Comparison of ENCODE assay signal across 28 mouse cellular contexts in the genomic region with DNA sequence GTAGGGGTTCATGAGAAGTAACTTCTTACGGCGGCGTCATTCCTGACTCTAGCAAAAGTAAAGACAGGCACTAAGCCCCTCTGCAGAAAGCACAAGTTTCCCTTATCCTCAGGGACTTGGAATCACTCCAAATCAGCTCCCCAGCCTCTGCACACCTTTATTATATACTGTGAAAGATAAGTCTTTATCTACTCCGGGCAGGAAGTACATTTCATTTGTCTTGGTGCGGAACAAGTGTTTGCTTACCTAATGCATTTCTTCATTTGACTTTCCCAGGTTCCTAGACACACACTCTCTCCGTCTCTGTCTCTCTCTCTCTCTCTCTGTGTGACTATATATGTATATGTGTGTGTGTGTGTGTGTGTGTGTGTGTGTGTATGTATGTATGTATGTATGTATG. TPM values are rescaled to one million over a fixed set of nuclear protein-coding genes. Genes with fewer than 3 reads are reported as not detected.
DNase-seq lines count a peak whose midpoint lies in the region; ATAC-seq lines count a peak whose summit lies in the region.
"Had no signal": no experiment of that assay in that cellular context is flagged by ENCODE, and none has a peak within 500 bp of the region (broad histone marks: within the 10 kb centered on the region; RNA-seq: fewer than 3 reads in every experiment).

No protein-coding gene starts in this region.

- H3K36me3 ChIP-seq in heart, embryonic 13.5 days, result no peaks in the 10 kb centered on the region
- H3K36me3 ChIP-seq in lung, embryonic 16.5 days (ENCODE audit: control insufficient read depth, insufficient read depth, low read length), result no peaks in the 10 kb centered on the region
- H3K36me3 ChIP-seq in intestine, embryonic 14.5 days (ENCODE audit: control insufficient read depth, insufficient read depth, low read length), result no peaks in the 10 kb centered on the region
- no peaks in the 10 kb centered on the region for H3K36me3 ChIP-seq in stomach, embryonic 15.5 days
- H3K36me3 ChIP-seq: limb, embryonic 13.5 days; liver, embryonic 15.5 days; midbrain, embryonic 13.5 days had no signal

- no peaks in the 10 kb centered on the region for H3K9me3 ChIP-seq in heart, embryonic 13.5 days
- no peaks in the 10 kb centered on the region for H3K9me3 ChIP-seq in lung, embryonic 16.5 days (ENCODE audit: control insufficient read depth, low read length)
- H3K9me3 ChIP-seq in intestine, embryonic 14.5 days (ENCODE audit: control insufficient read depth, low read length), result no peaks in the 10 kb centered on the region
- no peaks in the 10 kb centered on the region for H3K9me3 ChIP-seq in stomach, embryonic 15.5 days
- H3K9me3 ChIP-seq: limb, embryonic 13.5 days; liver, embryonic 15.5 days; midbrain, embryonic 13.5 days had no signal

- H3K27ac ChIP-seq in heart, embryonic 13.5 days (replicated peaks), result 0 out of 2 replicates have a peak overlapping the region, but pooled peaks have one; percentile 92
- H3K27ac ChIP-seq in lung, embryonic 16.5 days (ENCODE audit: low read length), result peak overlapping the region; percentile 95
- peak overlapping the region; percentile 93; the same call in 1 of the 2 replicates for H3K27ac ChIP-seq in intestine, embryonic 14.5 days (ENCODE audit: low read depth)
- H3K27ac ChIP-seq in stomach, embryonic 15.5 days, result peak overlapping the region; percentile 90
- H3K27ac ChIP-seq: hindbrain, postnatal 0 days; liver, embryonic 15.5 days; midbrain, embryonic 13.5 days had no signal

- H3K9ac ChIP-seq in heart, embryonic 13.5 days, result 0 out of 2 replicates have a peak overlapping the region, but pooled peaks have one; percentile 45
- H3K9ac ChIP-seq in lung, embryonic 16.5 days (ENCODE audit: low read length), result no peak overlapping the region
- no peak overlapping the region for H3K9ac ChIP-seq in intestine, embryonic 14.5 days (ENCODE audit: low read length)
- H3K9ac ChIP-seq in stomach, embryonic 15.5 days, result no peak overlapping the region
- H3K9ac ChIP-seq: limb, embryonic 13.5 days; liver, embryonic 15.5 days; midbrain, embryonic 13.5 days had no signal

- H3K4me1 ChIP-seq in heart, embryonic 13.5 days, result peaks cover 49% of the 10 kb centered on the region
- H3K4me1 ChIP-seq in lung, embryonic 16.5 days (replicated peaks; ENCODE audit: control insufficient read depth, insufficient read depth, low read length), result peaks cover 35% of the 10 kb centered on the region
- H3K4me1 ChIP-seq in intestine, embryonic 14.5 days (replicated peaks; ENCODE audit: control insufficient read depth, insufficient read depth, low read length), result peaks cover 57% of the 10 kb centered on the region
- peaks cover 44% of the 10 kb centered on the region for H3K4me1 ChIP-seq in stomach, embryonic 15.5 days

- intact Hi-C loops in heart, postnatal 10 days (cut with DNase I), result no loop called here

- H3K4me3 ChIP-seq in heart, embryonic 13.5 days, result no peak overlapping the region
- H3K4me3 ChIP-seq in lung, embryonic 16.5 days (ENCODE audit: low read length), result no peak overlapping the region
- no peak overlapping the region for H3K4me3 ChIP-seq in intestine, embryonic 14.5 days (ENCODE audit: low read depth, low read length)
- no peak overlapping the region for H3K4me3 ChIP-seq in stomach, embryonic 15.5 days (replicated peaks)
- H3K4me3 ChIP-seq: limb, embryonic 13.5 days; liver, embryonic 15.5 days; midbrain, embryonic 13.5 days; myocyte had no signal

- 72% methylated on average over 6 of the region's 6 CpGs for WGBS in heart, embryonic 13.5 days
- whole genome bisulfite sequencing in lung, embryonic 16.5 days, result 45% methylated on average over 6 of the region's 6 CpGs
- WGBS in intestine, embryonic 14.5 days, result 42% methylated on average over 6 of the region's 6 CpGs
- 44% methylated on average over 6 of the region's 6 CpGs for WGBS in stomach, embryonic 15.5 days

- H3K27me3 ChIP-seq in heart, embryonic 13.5 days (replicated peaks), result no peaks in the 10 kb centered on the region; the same call in 1 of the 2 replicates
- no peaks in the 10 kb centered on the region for H3K27me3 ChIP-seq in lung, embryonic 16.5 days (ENCODE audit: control insufficient read depth, insufficient read depth, low read depth, low read length)
- H3K27me3 ChIP-seq in intestine, embryonic 14.5 days (replicated peaks; ENCODE audit: control insufficient read depth, insufficient read depth, low read length), result no peaks in the 10 kb centered on the region
- no peaks in the 10 kb centered on the region for H3K27me3 ChIP-seq in stomach, embryonic 15.5 days (replicated peaks)
- H3K27me3 ChIP-seq: limb, embryonic 13.5 days; liver, embryonic 15.5 days had no signal

- ATAC-seq in heart, embryonic 13.5 days (ENCODE audit: extremely low read depth, insufficient number of reproducible peaks, low FRiP score, low TSS enrichment), result no peak
- ATAC-seq in lung, embryonic 16.5 days (ENCODE audit: low read depth), result no peak
- no peak for ATAC-seq in intestine, embryonic 14.5 days (replicated peaks; ENCODE audit: low FRiP score, low TSS enrichment, low read depth)
- ATAC-seq in stomach, embryonic 15.5 days (ENCODE audit: insufficient read depth, low FRiP score, low read depth), result peak; percentile 24
- ATAC-seq: forebrain, embryonic 14.5 days; hindbrain, postnatal 0 days had no signal

- DNase-seq in heart, postnatal 10 days, result no peak
- DNase-seq in lung, postnatal 36 days, result no peak
- no peak for DNase-seq in intestine, embryonic 14.5 days (ENCODE audit: low spot score)
- DNase-seq in cerebellum, postnatal 10 days, result no peak
- no peak for DNase-seq in left cerebral cortex, adult 11 months (ENCODE audit: low spot score)
- DNase-seq: cerebellum, adult 11 months; cerebellum, postnatal 36 days; right cerebral cortex, adult 18-20 months; thymus, postnatal 25 days had no signal

- H3K4me2 ChIP-seq in heart, embryonic 13.5 days, result no peak overlapping the region
- no peak overlapping the region for H3K4me2 ChIP-seq in lung, embryonic 16.5 days (ENCODE audit: low read depth, low read length)
- H3K4me2 ChIP-seq in intestine, embryonic 14.5 days (ENCODE audit: low read length), result no peak overlapping the region
- no peak overlapping the region for H3K4me2 ChIP-seq in stomach, embryonic 15.5 days
- H3K4me2 ChIP-seq: liver, embryonic 15.5 days; midbrain, embryonic 13.5 days had no signal

RNA-seq across cellular contexts. Expression of gene 5330417H12Rik, which starts 38.7 kb away (rescaled TPM):
- not detected in 2 replicates for polyA plus RNA-seq in heart, embryonic 13.5 days (2015; fragmentation: Nextera tagmentation; extraction: Ambion mirVana)
- not detected for total RNA-seq in heart, postnatal 10 days (2021)
- not detected in 2 replicates for polyA plus RNA-seq in lung, embryonic 16.5 days (2015; fragmentation: Nextera tagmentation; extraction: Ambion mirVana)
- not detected in 2 replicates for polyA plus RNA-seq in intestine, embryonic 14.5 days (2014; fragmentation: Nextera tagmentation; extraction: Ambion mirVana)
- not detected in 2 replicates for polyA plus RNA-seq in stomach, embryonic 15.5 days (2015; fragmentation: Nextera tagmentation; extraction: Ambion mirVana)
- total RNA-seq: adrenal gland, postnatal 10 days; granulocyte monocyte progenitor cell, adult 5-6 weeks; heart, postnatal 25 days; hindbrain, postnatal 0 days; layer of hippocampus, adult 18-20 months; left cerebral cortex, adult 8-10 months; megakaryocyte progenitor cell, adult 5-6 weeks had no signal
- polyA plus RNA-seq: brain, embryonic 14.5 days; forebrain, embryonic 14.5 days; hindbrain, postnatal 0 days; kidney, embryonic 16.5 days; liver, embryonic 15.5 days; midbrain, embryonic 13.5 days; myocyte; spleen, adult 2 months; testis, adult 2 months had no signal
